Mouse (Mus musculus): Measurements from ENCODE around the gene 9130409I23Rik.

DNA sequence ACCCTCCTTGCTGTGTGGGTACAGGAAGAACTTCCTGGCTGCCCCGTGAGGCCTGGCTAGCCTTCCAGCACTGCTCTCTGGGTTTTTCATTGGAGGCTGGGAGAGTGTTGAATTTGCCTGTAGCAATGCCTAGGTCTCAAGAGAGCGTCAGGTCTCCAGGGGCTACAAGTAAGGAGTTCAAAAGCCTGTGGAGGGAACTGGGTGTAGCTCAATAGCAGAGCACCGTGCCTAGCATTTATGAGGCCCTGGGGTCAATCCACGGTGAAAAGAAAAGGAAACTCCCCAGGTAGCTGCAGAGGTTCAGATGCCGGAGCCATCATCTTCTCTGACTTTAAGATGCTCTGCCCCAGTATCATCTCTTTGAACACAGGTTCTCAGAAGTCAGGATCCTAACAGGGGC, 39.4 kb upstream of the 9130409I23Rik start:
- TF ChIP-seq CTCF (IDR thresholded peaks at IDR 0.05; ENCODE audit: borderline replicate concordance, insufficient read depth, low read length) = no peak
- TF ChIP-seq POLR2A (IDR thresholded peaks at IDR 0.05; ENCODE audit: low read depth, low read length) = no peak
